Mouse (Mus musculus) kidney, adult 9 months (tissue): Measurements from ENCODE around the gene Madd.

Experiments used
- DNase-seq: peaks from one replicate; pipeline ENCODE4 v3.0.0; 2022

The Madd gene

GRCm38 (mm10) chr2:91169587-91170322 is 13.9 kb downstream of the Madd start:
- DNase-seq: no peak

GRCm38 (mm10) chr2:91167629-91168028 is 16.0 kb downstream of the Madd start:
- DNase-seq: no peak

- DNase-seq: no peak
Observed at GRCm38 (mm10) chr2:91164991-91165390, 18.6 kb downstream of the Madd start.

GRCm38 (mm10) chr2:91163532-91163931 is 20.1 kb downstream of the Madd start:
- no peak for DNase-seq

GRCm38 (mm10) chr2:91162952-91163351 is 20.7 kb downstream of the Madd start:
- DNase-seq: no peak

- DNase-seq: peak; percentile 8
Observed at GRCm38 (mm10) chr2:91160591-91160990, 23.0 kb downstream of the Madd start.

GRCm38 (mm10) chr2:91157002-91157752 is 26.5 kb downstream of the Madd start:
- no peak for DNase-seq

- DNase-seq: no peak
Observed at GRCm38 (mm10) chr2:91154091-91154490, 29.5 kb downstream of the Madd start.

GRCm38 (mm10) chr2:91152885-91153377 is 30.7 kb downstream of the Madd start:
- no peak for DNase-seq

- no peak for DNase-seq
Observed at GRCm38 (mm10) chr2:91151331-91151730, 32.3 kb downstream of the Madd start.

- no peak for DNase-seq
Observed at GRCm38 (mm10) chr2:91148101-91148500, 35.5 kb downstream of the Madd start.

GRCm38 (mm10) chr2:91143401-91143800 is 40.2 kb downstream of the Madd start:
- no peak for DNase-seq

GRCm38 (mm10) chr2:91142920-91143319 is 40.7 kb downstream of the Madd start:
- DNase-seq: no peak

GRCm38 (mm10) chr2:91139764-91140163 is 43.9 kb downstream of the Madd start:
- DNase-seq: no peak

GRCm38 (mm10) chr2:91139311-91139710 is 44.3 kb downstream of the Madd start:
- no peak for DNase-seq

GRCm38 (mm10) chr2:91137481-91137880 is 46.2 kb downstream of the Madd start:
- DNase-seq: no peak

GRCm38 (mm10) chr2:91136513-91137412 is 46.9 kb downstream of the Madd start:
- DNase-seq: no peak

GRCm38 (mm10) chr2:91132035-91132434 is 51.6 kb downstream of the Madd start:
- DNase-seq: no peak

GRCm38 (mm10) chr2:91131251-91131650 is 52.4 kb downstream of the Madd start:
- DNase-seq: no peak

GRCm38 (mm10) chr2:91130126-91130525 is 53.5 kb downstream of the Madd start:
- no peak for DNase-seq

GRCm38 (mm10) chr2:91128761-91129160 is 54.9 kb downstream of the Madd start:
- no peak for DNase-seq

GRCm38 (mm10) chr2:91125101-91125500 is 58.5 kb downstream of the Madd start:
- DNase-seq: no peak

GRCm38 (mm10) chr2:91123521-91123920 is 60.1 kb downstream of the Madd start:
- no peak for DNase-seq
